Mouse (Mus musculus) midbrain, embryonic 13.5 days (tissue): ENCODE data around the gene Nfatc2ip. TPM values are rescaled to one million over a fixed set of nuclear protein-coding genes. Genes with fewer than 3 reads are reported as not detected.
A peak's percentile ranks its signal among the peaks of the same experiment; 100 is the strongest.

Experiments
- ATAC-seq: fragments of 200-750 bp; cut with Nextera tagmentation; 2 replicates; pipeline ENCODE4 v1.8.0; 2017; ENCODE audit warnings: mild to moderate bottlenecking, moderate TSS enrichment, moderate library complexity
- H3K27ac ChIP-seq: fragments of 300-500 bp; sonication (generic); 2 replicates; pipeline ENCODE4 v1.5.1; 2015; ENCODE audit warnings: inconsistent platforms, mild to moderate bottlenecking, moderate library complexity
- H3K27me3 ChIP-seq: fragments of 300-500 bp; sonication (generic); 2 replicates; pipeline ENCODE4 v1.6.1; 2015; ENCODE audit warnings: mild to moderate bottlenecking, inconsistent platforms
- H3K36me3 ChIP-seq: fragments of 300-500 bp; sonication (generic); 2 replicates; pipeline ENCODE4 v1.6.1; 2015; ENCODE audit warnings: mild to moderate bottlenecking, inconsistent platforms
- H3K4me1 ChIP-seq: fragments of 300-500 bp; sonication (generic); replicated peaks from 2 replicates; pipeline ENCODE4 v1.6.1; 2015; ENCODE audit warnings: inconsistent platforms
- H3K4me2 ChIP-seq: fragments of 300-500 bp; sonication (generic); replicated peaks from 2 replicates; pipeline ENCODE4 v1.6.1; 2015; ENCODE audit warnings: moderate library complexity, mild to moderate bottlenecking, inconsistent platforms
- H3K4me3 ChIP-seq: fragments of 300-500 bp; sonication (generic); replicated peaks from 2 replicates; pipeline ENCODE4 v1.5.1; 2015; ENCODE audit warnings: mild to moderate bottlenecking, inconsistent platforms
- H3K9ac ChIP-seq: fragments of 300-500 bp; sonication (generic); replicated peaks from 2 replicates; pipeline ENCODE4 v1.6.1; 2015; ENCODE audit warnings: mild to moderate bottlenecking, inconsistent platforms
- H3K9me3 ChIP-seq: fragments of 300-500 bp; sonication (generic); 2 replicates; pipeline ENCODE4 v1.6.1; 2016; ENCODE audit warnings: mild to moderate bottlenecking, inconsistent platforms
- WGBS: fragments of 180-500 bp; shearing (Covaris S2); methylation state at CpG from one replicate; pipeline ENCODE4 v1.1.7; 2015; 5-methylcytosine and 5-hydroxymethylcytosine counted together
- polyA plus RNA-seq: library from polyadenylated mRNA; unstranded; fragments of >200 nt; fragmentation: Nextera tagmentation; extraction: Ambion mirVana; gene quantifications from 2 replicates; pipeline ENCODE4 v1.2.1, GENCODE M21; 2015

Gene Nfatc2ip
- polyA plus RNA-seq, result 2.9 and 3.8 TPM in 2 replicates

- under 1% methylated on average over 59 of the region's 59 CpGs for WGBS
- H3K4me2 ChIP-seq, result peak within 1 kb of the TSS; percentile 82
- H3K9me3 ChIP-seq, result no peaks in the 10 kb centered on the region
- ATAC-seq, result peak; percentile 100
- H3K9ac ChIP-seq, result peak within 1 kb of the TSS; percentile 86
- H3K4me3 ChIP-seq, result peak within 1 kb of the TSS; percentile 84
- H3K27me3 ChIP-seq, result no peaks in the 10 kb centered on the region
- no peaks in the 10 kb centered on the region for H3K36me3 ChIP-seq
- H3K4me1 ChIP-seq, result peaks cover 14% of the 10 kb centered on the region
- H3K27ac ChIP-seq, result peak within 1 kb of the TSS; percentile 64
These were observed at the start of gene Nfatc2ip for GRCm38 (mm10) chr7:126396298-126397119. Nfatc2ip (minus strand) TSS chr7:126396737.

GRCm38 (mm10) chr7:126446217-126446616 is 49.7 kb upstream of the Nfatc2ip start:
- Histone ChIP-seq H3K36me3 (peaks cover 63% of the 10 kb centered on the region), H3K27me3 (no peaks in the 10 kb centered on the region), H3K4me2 (no peak overlapping the region), H3K9me3 (no peaks in the 10 kb centered on the region), H3K9ac (no peak overlapping the region), H3K4me3 (no peak overlapping the region), H3K4me1 (no peaks in the 10 kb centered on the region), H3K27ac (no peak overlapping the region)
- 93% methylated on average over 21 of the region's 21 CpGs for WGBS
- no peak for ATAC-seq

DNA sequence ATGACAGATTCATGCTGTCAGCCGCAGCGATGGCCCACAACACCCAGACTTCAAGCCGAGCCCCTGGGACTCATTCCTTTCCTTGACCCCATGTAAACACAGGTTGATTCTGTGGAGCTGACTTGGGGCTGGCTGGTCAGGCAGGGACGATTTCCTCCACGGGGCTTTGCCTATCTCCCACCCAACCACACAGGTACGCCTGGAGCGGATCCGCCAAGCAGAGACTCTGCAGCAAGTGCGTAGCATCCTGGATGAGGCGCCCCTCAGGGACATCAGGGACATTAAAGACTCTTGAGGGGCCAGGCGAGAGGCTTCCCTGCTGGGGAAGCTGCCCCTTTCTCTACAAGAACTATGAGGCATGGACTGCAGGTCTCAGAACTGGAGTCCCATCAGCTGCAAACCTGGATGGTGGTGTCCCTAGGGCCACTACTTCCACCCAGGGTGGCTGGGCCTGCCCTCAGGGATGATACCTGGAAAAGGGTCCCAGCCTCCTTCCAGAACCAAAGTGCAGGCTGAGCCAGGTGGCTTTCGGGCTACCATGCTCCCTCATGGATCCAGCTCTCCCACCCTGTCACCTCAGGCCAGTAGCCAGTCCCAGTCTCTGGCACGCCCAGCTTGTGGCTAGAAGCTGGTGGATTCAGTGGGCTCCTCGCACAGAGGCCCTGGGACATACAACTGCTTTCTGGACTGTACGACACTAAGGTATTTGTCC is 48.7 kb upstream of the Nfatc2ip start:
- Histone ChIP-seq H3K27ac (no peak overlapping the region), H3K4me3 (no peak overlapping the region), H3K9ac (no peak overlapping the region), H3K4me2 (no peak overlapping the region), H3K9me3 (no peaks in the 10 kb centered on the region), H3K27me3 (no peaks in the 10 kb centered on the region), H3K36me3 (peaks cover 63% of the 10 kb centered on the region), H3K4me1 (no peaks in the 10 kb centered on the region)
- no peak for ATAC-seq
- 92% methylated on average over 15 of the region's 15 CpGs for WGBS

DNA sequence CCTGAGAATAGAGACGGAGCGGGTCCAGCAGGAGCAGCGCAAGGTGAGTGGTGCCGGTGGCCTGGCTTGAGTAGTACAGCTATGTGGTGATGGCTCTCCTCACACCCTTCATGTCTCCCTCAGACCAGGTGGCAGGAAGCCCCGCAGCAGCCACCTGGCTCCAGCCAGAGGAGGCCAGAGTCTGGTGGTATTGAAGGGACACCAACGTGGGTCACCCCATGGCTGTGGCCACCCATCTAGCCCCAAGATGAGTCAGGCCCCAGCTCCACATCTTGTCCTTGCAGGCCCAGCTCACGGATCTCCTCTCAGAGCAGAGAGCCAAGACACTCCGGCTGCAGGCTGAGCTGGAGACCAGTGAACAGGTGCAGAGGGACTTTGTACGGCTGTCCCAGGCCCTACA is 48.0 kb upstream of the Nfatc2ip start:
- no peak overlapping the region; the same call in 1 of the 2 replicates for H3K9ac ChIP-seq
- no peak overlapping the region for H3K27ac ChIP-seq
- no peak overlapping the region for H3K4me2 ChIP-seq
- no peak for ATAC-seq
- H3K36me3 ChIP-seq, result peaks cover 65% of the 10 kb centered on the region
- no peak overlapping the region for H3K4me3 ChIP-seq
- no peaks in the 10 kb centered on the region for H3K4me1 ChIP-seq
- no peaks in the 10 kb centered on the region for H3K27me3 ChIP-seq
- 93% methylated on average over 9 of the region's 9 CpGs for WGBS
- H3K9me3 ChIP-seq, result no peaks in the 10 kb centered on the region

- no peaks in the 10 kb centered on the region for H3K27me3 ChIP-seq
- ATAC-seq, result no peak
- H3K9ac ChIP-seq, result no peak overlapping the region
- no peak overlapping the region for H3K27ac ChIP-seq
- H3K4me1 ChIP-seq, result no peaks in the 10 kb centered on the region
- H3K4me2 ChIP-seq, result no peak overlapping the region
- 92% methylated on average over 10 of the region's 10 CpGs for WGBS
- H3K9me3 ChIP-seq, result no peaks in the 10 kb centered on the region
- no peak overlapping the region for H3K4me3 ChIP-seq
- H3K36me3 ChIP-seq, result peaks cover 65% of the 10 kb centered on the region
These were observed 47.5 kb upstream of the Nfatc2ip start for GRCm38 (mm10) chr7:126443997-126444396.

DNA sequence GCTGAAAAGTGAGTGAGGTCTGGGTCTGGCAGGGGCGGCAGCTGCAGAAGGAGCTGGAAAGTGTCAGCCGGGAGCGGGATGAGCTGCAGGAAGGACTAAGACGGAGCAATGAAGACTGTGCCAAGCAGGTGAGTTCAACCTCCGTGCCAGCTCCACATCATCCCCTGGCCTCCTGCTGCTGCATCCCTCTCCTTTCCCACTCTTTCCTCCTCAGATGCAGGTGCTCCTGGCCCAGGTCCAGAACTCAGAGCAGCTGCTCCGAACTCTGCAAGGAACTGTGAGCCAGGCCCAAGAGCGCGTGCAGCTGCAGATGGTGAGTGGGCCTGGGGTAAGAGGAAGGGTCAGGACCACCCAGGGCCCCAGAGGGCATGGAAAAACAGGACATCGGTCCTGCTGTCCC is 43.6 kb upstream of the Nfatc2ip start:
- Histone ChIP-seq H3K9me3 (no peaks in the 10 kb centered on the region), H3K4me1 (no peaks in the 10 kb centered on the region), H3K36me3 (peaks cover 38% of the 10 kb centered on the region), H3K4me2 (no peak overlapping the region), H3K4me3 (no peak overlapping the region), H3K9ac (0 out of 2 replicates have a peak overlapping the region, but pooled peaks have one; percentile 7), H3K27ac (no peak overlapping the region), H3K27me3 (no peaks in the 10 kb centered on the region)
- ATAC-seq, result no peak
- WGBS, result 86% methylated on average over 9 of the region's 9 CpGs

DNA sequence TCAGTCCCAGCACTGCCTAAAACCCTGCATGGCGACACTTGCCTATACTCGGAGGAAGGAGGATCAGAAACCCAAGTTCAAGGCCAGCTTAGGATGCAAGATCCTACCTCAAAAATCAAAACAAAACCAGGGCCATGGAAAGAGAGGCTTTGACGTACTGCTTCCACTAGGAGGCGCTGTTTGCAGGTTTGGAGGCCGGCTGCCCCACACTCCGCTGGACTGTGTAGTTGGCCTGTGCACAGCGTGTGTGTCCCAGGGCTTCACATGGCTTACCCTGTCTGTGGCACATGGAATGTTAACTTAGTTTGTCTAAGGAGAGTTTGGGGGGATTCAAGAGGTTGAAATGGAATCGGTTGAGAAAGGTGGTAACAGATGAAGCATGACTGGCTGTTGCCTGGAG is 40.3 kb upstream of the Nfatc2ip start:
- Histone ChIP-seq H3K36me3 (peaks cover 26% of the 10 kb centered on the region), H3K4me1 (no peaks in the 10 kb centered on the region), H3K9me3 (no peaks in the 10 kb centered on the region), H3K4me3 (no peak overlapping the region), H3K9ac (no peak overlapping the region), H3K27me3 (no peaks in the 10 kb centered on the region), H3K27ac (no peak overlapping the region), H3K4me2 (no peak overlapping the region)
- 19% methylated on average over 8 of the region's 8 CpGs for WGBS
- ATAC-seq, result no peak

DNA sequence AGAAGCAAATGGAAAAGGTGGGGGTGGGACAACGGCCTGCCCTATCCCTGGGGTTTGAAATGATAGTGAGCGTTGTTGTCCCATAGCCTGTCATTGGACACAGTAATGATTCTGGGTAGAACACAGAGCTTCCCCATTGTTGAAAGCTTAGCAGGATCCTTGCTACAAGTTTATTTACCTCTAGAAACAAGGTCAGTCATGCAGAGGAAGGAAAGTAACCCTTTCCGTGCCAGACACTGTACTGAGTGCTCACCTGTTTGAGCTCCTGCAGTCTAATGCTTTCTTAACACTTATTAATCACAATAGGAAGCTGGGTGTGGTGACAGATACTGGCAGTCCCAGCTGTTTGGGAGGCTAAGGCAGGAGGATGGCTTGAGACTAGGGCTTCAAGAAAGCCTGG is 39.3 kb upstream of the Nfatc2ip start:
- H3K9ac ChIP-seq, result no peak overlapping the region
- H3K9me3 ChIP-seq, result no peaks in the 10 kb centered on the region
- 83% methylated on average over 3 of the region's 3 CpGs for WGBS
- H3K36me3 ChIP-seq, result peaks cover 25% of the 10 kb centered on the region
- ATAC-seq, result no peak
- no peak overlapping the region for H3K4me3 ChIP-seq
- no peak overlapping the region for H3K27ac ChIP-seq
- no peaks in the 10 kb centered on the region for H3K27me3 ChIP-seq
- H3K4me1 ChIP-seq, result no peaks in the 10 kb centered on the region
- H3K4me2 ChIP-seq, result no peak overlapping the region

GRCm38 (mm10) chr7:126434726-126435125 is 38.2 kb upstream of the Nfatc2ip start:
- Histone ChIP-seq H3K9ac (no peak overlapping the region), H3K4me3 (no peak overlapping the region), H3K9me3 (no peaks in the 10 kb centered on the region), H3K36me3 (peaks cover 22% of the 10 kb centered on the region), H3K27me3 (no peaks in the 10 kb centered on the region), H3K4me1 (peaks cover 4% of the 10 kb centered on the region), H3K4me2 (no peak overlapping the region), H3K27ac (no peak overlapping the region)
- ATAC-seq, result no peak
- WGBS, result 91% methylated on average over 7 of the region's 7 CpGs

GRCm38 (mm10) chr7:126430167-126430566 is 33.6 kb upstream of the Nfatc2ip start:
- peaks cover 22% of the 10 kb centered on the region for H3K4me1 ChIP-seq
- no peak for ATAC-seq
- H3K27me3 ChIP-seq, result no peaks in the 10 kb centered on the region
- no peak overlapping the region for H3K4me2 ChIP-seq
- no peak overlapping the region for H3K4me3 ChIP-seq
- H3K27ac ChIP-seq, result no peak overlapping the region
- peaks cover 14% of the 10 kb centered on the region for H3K36me3 ChIP-seq
- H3K9me3 ChIP-seq, result no peaks in the 10 kb centered on the region
- no peak overlapping the region for H3K9ac ChIP-seq

DNA sequence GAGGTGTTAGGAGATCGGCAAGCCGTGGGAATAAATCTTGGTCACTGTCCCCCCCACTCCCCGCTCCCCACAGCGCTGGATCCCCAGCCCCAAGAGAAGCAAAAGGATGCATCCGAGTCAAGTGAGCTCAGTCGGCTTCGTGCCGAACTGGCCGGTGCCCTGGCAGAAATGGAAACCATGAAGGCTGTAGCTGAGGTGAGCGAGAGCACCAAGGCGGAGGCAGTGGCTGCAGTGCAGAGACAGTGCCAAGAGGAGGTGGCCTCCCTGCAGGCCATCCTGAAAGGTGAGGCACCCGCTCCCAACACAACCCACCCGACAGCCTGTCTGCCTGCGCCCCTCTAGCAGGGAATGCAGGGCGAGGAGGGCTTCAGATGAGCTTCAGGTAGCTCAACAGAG is 33.0 kb upstream of the Nfatc2ip start:
- Histone ChIP-seq H3K27me3 (no peaks in the 10 kb centered on the region), H3K4me3 (peak overlapping the region; percentile 58), H3K9ac (peak overlapping the region; percentile 81)

More for the DNA sequence above, 33.0 kb upstream of the Nfatc2ip start:
- peaks cover 22% of the 10 kb centered on the region for H3K4me1 ChIP-seq
- no peaks in the 10 kb centered on the region for H3K9me3 ChIP-seq
- H3K27ac ChIP-seq, result no peak overlapping the region; the same call in 1 of the 2 replicates
- no peak; the same call in 1 of the 2 replicates for ATAC-seq
- H3K4me2 ChIP-seq, result peak overlapping the region; percentile 64
- H3K36me3 ChIP-seq, result peaks cover 9% of the 10 kb centered on the region
- 24% methylated on average over 15 of the region's 15 CpGs for WGBS
